Mouse (Mus musculus): ENCODE data around the gene Gpa33.

DNA sequence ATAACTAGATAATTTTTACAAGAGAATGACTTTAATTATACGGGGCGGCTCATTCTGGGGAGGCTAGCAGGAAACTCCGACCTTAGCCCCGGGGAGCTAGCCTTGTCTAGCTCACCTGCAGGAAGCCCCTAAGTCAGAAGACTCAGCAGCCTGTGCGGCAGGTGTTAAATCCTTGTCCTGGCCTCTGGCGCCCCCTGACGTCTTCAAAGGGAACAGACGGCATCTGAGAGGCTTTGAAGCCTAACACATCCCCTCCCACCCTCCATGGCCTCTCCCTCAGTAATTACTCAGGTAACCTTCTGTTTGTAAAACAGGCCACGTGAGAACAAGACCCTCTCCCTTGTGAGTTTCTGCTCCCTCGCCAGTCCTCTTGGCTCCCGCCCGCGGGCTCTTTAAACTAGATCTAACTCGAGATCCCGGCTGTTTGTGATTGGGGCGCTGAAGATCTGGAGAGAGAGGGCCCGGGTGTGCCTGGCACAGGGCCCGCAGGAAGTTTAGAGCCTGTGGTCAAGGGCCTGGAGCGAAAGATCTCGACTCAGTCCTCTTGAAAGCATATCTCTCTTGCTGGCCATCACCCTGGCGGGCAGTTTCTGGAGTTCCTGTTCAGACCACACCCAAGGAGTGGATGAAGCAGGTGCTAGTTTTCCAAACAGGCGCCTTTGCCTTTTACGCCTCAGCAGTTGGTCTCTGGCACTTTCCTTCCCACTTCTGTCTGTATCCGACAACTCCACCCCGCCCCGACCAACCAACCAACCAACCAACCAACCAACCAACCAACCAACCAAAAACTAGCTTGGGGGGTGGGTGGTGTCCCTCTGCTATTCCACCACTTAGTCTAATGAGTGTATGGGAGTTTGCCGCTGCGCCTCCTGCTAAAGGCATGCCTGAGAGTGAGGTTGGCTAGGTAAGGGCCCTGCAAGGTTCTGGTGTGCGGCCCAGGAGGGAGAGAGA, 24.4 kb downstream of the Gpa33 start:
- TF ChIP-seq CHD1 (IDR thresholded peaks at IDR 0.05; ENCODE audit: low read depth, low read length) = no peak
- no peak for TF ChIP-seq TCF12 (IDR thresholded peaks at IDR 0.05; ENCODE audit: low read depth, low read length)
- TF ChIP-seq CTCF (IDR thresholded peaks at IDR 0.05 in 2 of 3, conservative IDR thresholded peaks at IDR 0.05 in 1 of 3; ENCODE audit: control insufficient read depth in 1 of 3, insufficient read depth in 1 of 3, low read depth in 2 of 3, low read length in 3 of 3, poor library complexity in 1 of 3, severe bottlenecking in 1 of 3) = peak; percentile 85 to 98 (median 95)
- no peak for TF ChIP-seq GABPA (IDR thresholded peaks at IDR 0.05; ENCODE audit: low read depth, low read length)
- TF ChIP-seq USF1 (IDR thresholded peaks at IDR 0.05; ENCODE audit: low read depth, low read length) = no peak
- TF ChIP-seq POLR2A (IDR thresholded peaks at IDR 0.05; ENCODE audit: control insufficient read depth in 1 of 2, insufficient read depth in 1 of 2, low read depth in 1 of 2, low read length in 2 of 2, poor library complexity in 1 of 2) = no peak

Measured in MEL (cell line).